Mouse (Mus musculus): ENCODE results near the gene Ccdc117. TPM values are rescaled to one million over a fixed set of nuclear protein-coding genes. Genes with fewer than 3 reads are reported as not detected.
"Not testable (repeated sequence)": the region's sequence is repeated elsewhere in the genome, so short reads cannot be mapped to it uniquely, and the experiment has no call there.

Gene Ccdc117
- polyA plus RNA-seq, 1 experiment from 2014 or later, result 9.9 TPM

DNA sequence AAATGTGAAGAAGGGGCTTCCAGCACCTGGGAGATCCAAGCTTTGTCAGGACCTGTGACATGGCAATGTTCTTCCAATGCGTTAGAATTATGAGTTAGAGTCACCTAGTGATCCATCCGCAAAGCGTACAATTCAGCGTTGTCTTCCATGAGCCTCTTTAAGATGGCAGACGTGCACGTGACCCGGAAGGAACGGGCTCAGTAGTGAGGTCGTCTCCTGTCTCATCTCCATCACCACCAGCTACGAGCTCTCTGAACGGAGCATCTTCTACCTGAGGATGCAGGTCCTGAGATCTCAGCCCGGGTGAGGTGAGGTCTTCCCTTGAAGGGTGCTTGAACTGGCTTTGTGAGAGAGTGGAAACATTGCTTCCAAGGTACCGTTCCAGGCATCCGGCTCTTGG is 25.4 kb downstream of the Ccdc117 start:
- 92% methylated on average over 14 of the region's 14 CpGs for WGBS
- no peak overlapping the region for H3K4me2 ChIP-seq (ENCODE audit: low read length)
- H3K27ac ChIP-seq (ENCODE audit: low read length), result no peak overlapping the region
- no peak overlapping the region for H3K9ac ChIP-seq (ENCODE audit: low read depth, low read length)
- H3K9me3 ChIP-seq (replicated peaks; ENCODE audit: control insufficient read depth, low read length, poor library complexity, severe bottlenecking), result no peaks in the 10 kb centered on the region
- H3K36me3 ChIP-seq (ENCODE audit: control insufficient read depth, insufficient read depth, low read length), result no peaks in the 10 kb centered on the region
- no peak overlapping the region for H3K4me3 ChIP-seq (ENCODE audit: low read depth, low read length)
- ATAC-seq, result no peak
- H3K27me3 ChIP-seq (ENCODE audit: control insufficient read depth, insufficient read depth, low read depth, low read length), result no peaks in the 10 kb centered on the region
- H3K4me1 ChIP-seq (ENCODE audit: control insufficient read depth, insufficient read depth, low read length), result no peaks in the 10 kb centered on the region

DNA sequence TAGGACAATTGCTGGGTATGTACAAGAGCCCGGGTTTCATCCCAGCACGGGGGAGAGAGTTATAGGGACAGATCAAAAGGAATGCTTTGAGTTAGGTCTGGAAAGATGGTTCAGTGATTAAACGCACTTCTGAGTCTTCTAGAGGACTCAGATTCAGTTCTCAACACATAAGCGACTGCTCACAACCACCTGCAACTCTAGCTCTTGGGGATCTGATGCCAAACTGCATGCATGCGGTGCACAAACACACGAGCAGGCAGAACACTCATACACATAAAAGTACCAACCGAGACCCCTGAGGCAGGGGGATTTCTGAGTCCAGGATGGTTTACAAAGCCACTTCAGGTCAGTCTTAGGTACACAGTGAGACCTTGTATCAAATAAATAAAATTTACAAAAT is 25.8 kb downstream of the Ccdc117 start:
- H3K4me2 ChIP-seq (ENCODE audit: low read length), result no peak overlapping the region
- no peak overlapping the region for H3K27ac ChIP-seq (ENCODE audit: low read length)
- no peak overlapping the region for H3K4me3 ChIP-seq (ENCODE audit: low read depth, low read length)
- ATAC-seq, result no peak
- no peaks in the 10 kb centered on the region for H3K9me3 ChIP-seq (replicated peaks; ENCODE audit: control insufficient read depth, low read length, poor library complexity, severe bottlenecking)
- WGBS, result 72% methylated on average over 7 of the region's 7 CpGs
- H3K4me1 ChIP-seq (ENCODE audit: control insufficient read depth, insufficient read depth, low read length), result no peaks in the 10 kb centered on the region
- H3K9ac ChIP-seq (ENCODE audit: low read depth, low read length), result no peak overlapping the region
- H3K36me3 ChIP-seq (ENCODE audit: control insufficient read depth, insufficient read depth, low read length), result no peaks in the 10 kb centered on the region
- H3K27me3 ChIP-seq (ENCODE audit: control insufficient read depth, insufficient read depth, low read depth, low read length), result no peaks in the 10 kb centered on the region

DNA sequence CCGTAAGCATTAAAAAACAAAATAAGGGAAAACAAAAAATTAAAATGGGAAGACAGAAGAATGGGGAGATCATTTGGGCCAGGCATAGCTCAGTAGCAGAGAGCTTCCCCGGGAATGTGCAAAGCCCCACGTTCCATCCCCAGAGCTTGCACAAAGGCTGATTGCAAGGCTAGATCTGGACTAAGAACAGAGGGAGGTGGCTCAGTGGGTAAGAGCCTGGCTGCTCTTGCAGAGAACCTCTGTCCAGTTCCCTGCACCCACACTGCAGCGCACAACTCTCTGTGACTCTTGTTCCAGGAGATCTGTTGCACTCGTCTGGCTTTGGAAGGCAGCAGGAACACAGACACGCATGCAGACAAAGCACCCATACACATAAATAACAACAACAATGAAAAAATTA is 26.3 kb downstream of the Ccdc117 start:
- Histone ChIP-seq H3K27me3 (ENCODE audit: control insufficient read depth, insufficient read depth, low read depth, low read length) (no peaks in the 10 kb centered on the region), H3K27ac (ENCODE audit: low read length) (no peak overlapping the region), H3K4me2 (ENCODE audit: low read length) (no peak overlapping the region), H3K4me3 (ENCODE audit: low read depth, low read length) (no peak overlapping the region), H3K9me3 (replicated peaks; ENCODE audit: control insufficient read depth, low read length, poor library complexity, severe bottlenecking) (no peaks in the 10 kb centered on the region), H3K36me3 (ENCODE audit: control insufficient read depth, insufficient read depth, low read length) (no peaks in the 10 kb centered on the region), H3K9ac (ENCODE audit: low read depth, low read length) (no peak overlapping the region), H3K4me1 (ENCODE audit: control insufficient read depth, insufficient read depth, low read length) (no peaks in the 10 kb centered on the region)
- no peak for ATAC-seq
- WGBS, result 80% methylated on average over 6 of the region's 6 CpGs

DNA sequence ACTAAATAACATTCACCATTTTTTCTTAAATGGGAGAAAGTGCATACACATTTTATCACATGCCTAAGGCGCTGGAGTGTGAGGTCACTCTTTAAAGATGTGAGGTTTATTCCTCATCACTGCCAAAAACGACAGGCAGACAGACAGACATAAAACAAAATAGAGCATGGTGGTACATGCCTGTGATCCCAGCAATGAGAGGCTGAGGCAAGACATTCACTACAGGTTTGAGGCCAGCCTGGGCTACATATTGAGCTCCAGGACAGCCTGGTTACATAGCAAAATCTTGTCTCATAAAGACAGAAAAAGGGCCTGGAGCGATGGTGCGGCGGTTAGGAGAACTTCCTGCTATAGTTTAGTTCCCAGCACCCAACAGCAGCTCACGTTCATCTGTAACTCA is 26.8 kb downstream of the Ccdc117 start:
- no peaks in the 10 kb centered on the region for H3K9me3 ChIP-seq (replicated peaks; ENCODE audit: control insufficient read depth, low read length, poor library complexity, severe bottlenecking)
- H3K36me3 ChIP-seq (ENCODE audit: control insufficient read depth, insufficient read depth, low read length), result no peaks in the 10 kb centered on the region
- no peaks in the 10 kb centered on the region for H3K4me1 ChIP-seq (ENCODE audit: control insufficient read depth, insufficient read depth, low read length)
- no peak overlapping the region for H3K9ac ChIP-seq (ENCODE audit: low read depth, low read length)
- ATAC-seq, result no peak
- no peak overlapping the region for H3K4me3 ChIP-seq (ENCODE audit: low read depth, low read length)
- no peaks in the 10 kb centered on the region for H3K27me3 ChIP-seq (ENCODE audit: control insufficient read depth, insufficient read depth, low read depth, low read length)
- H3K27ac ChIP-seq (ENCODE audit: low read length), result no peak overlapping the region
- no peak overlapping the region for H3K4me2 ChIP-seq (ENCODE audit: low read length)
- 87% methylated on average over 6 of the region's 6 CpGs for WGBS

DNA sequence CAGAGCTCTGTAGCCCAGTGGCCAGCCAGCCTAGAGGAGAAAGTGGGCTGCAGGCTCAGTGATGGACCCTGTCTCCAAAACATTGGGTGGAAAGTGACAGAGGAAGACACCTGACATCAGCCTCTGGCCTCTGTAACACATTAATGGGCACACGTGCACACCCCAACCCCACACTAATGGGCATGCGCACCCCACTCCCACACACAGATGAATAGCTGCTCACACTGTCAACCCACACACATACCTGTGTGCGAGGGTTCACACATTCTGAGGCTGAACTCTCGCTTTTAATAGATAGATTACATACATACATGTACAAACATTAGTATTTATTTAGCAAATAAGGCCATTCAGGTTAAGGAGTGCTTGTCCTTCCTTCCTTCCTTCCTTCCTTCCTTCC is 27.9 kb downstream of the Ccdc117 start:
- H3K4me2 ChIP-seq (ENCODE audit: low read length), result no peak overlapping the region
- no peaks in the 10 kb centered on the region for H3K27me3 ChIP-seq (ENCODE audit: control insufficient read depth, insufficient read depth, low read depth, low read length)
- H3K4me1 ChIP-seq (ENCODE audit: control insufficient read depth, insufficient read depth, low read length), result no peaks in the 10 kb centered on the region
- H3K36me3 ChIP-seq (ENCODE audit: control insufficient read depth, insufficient read depth, low read length), result no peaks in the 10 kb centered on the region
- H3K27ac ChIP-seq (ENCODE audit: low read length), result no peak overlapping the region
- no peak for ATAC-seq
- no peak overlapping the region for H3K4me3 ChIP-seq (ENCODE audit: low read depth, low read length)
- H3K9me3 ChIP-seq (replicated peaks; ENCODE audit: control insufficient read depth, low read length, poor library complexity, severe bottlenecking), result no peaks in the 10 kb centered on the region
- no peak overlapping the region for H3K9ac ChIP-seq (ENCODE audit: low read depth, low read length)
- 92% methylated on average over 4 of the region's 4 CpGs for WGBS

DNA sequence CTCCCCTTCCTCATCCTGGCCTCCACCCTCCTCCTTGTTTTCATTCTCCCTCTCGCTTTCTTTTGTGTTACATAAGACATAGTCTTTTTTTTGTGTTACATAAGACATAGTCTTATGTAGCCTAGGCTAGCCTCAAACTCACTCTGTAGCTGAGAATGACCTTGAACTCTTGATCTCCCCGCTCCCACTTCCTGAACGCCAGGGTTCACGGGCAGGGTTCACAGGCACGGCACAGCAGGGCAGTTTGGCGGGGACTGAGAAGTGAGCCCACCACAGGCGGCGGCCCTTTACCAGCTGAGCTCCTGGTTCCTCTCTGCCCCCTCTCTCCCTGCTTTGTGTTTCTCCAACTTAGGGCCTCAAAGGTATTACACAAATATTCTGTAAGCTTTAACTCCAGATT is 29.0 kb downstream of the Ccdc117 start:
- Histone ChIP-seq H3K4me2 (ENCODE audit: low read length) (no peak overlapping the region), H3K27ac (ENCODE audit: low read length) (no peak overlapping the region), H3K36me3 (ENCODE audit: control insufficient read depth, insufficient read depth, low read length) (no peaks in the 10 kb centered on the region), H3K4me3 (ENCODE audit: low read depth, low read length) (no peak overlapping the region), H3K9me3 (replicated peaks; ENCODE audit: control insufficient read depth, low read length, poor library complexity, severe bottlenecking) (no peaks in the 10 kb centered on the region), H3K4me1 (ENCODE audit: control insufficient read depth, insufficient read depth, low read length) (no peaks in the 10 kb centered on the region), H3K27me3 (ENCODE audit: control insufficient read depth, insufficient read depth, low read depth, low read length) (no peaks in the 10 kb centered on the region), H3K9ac (ENCODE audit: low read depth, low read length) (no peak overlapping the region)
- 91% methylated on average over 8 of the region's 8 CpGs for WGBS
- no peak for ATAC-seq

DNA sequence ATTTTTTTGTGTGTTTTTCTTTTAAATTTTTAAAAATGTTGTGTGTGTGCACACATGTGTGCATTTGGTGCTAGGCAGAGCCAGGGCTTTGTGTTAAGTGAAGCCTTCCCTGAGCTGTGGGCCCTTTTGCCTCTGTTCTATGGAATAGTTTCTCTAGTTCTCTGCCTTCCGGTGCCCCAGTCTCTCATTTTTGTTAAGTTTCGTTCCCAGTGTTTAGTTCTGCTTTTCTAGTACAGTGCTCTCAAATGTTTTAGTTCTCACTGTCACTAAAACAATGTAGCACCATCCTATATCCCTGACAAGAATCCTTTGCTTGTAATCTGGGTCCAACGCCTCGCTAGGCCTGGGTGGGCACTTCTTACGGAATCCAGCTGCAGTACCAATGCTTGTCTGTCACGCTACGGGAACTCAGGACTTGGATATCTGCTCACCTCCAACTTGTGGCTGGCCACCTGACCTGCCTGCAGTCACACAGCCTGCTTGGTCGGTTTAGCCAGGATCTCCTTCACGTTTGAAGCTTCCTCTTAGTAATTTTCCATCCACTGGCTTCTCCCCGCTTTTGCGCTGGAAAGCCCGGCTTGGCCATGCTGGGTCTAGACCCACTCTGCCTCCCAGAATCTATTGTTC is 29.8 kb downstream of the Ccdc117 start:
- no peaks in the 10 kb centered on the region for H3K36me3 ChIP-seq (ENCODE audit: control insufficient read depth, insufficient read depth, low read length)
- no peaks in the 10 kb centered on the region for H3K4me1 ChIP-seq (ENCODE audit: control insufficient read depth, insufficient read depth, low read length)
- no peaks in the 10 kb centered on the region for H3K9me3 ChIP-seq (replicated peaks; ENCODE audit: control insufficient read depth, low read length, poor library complexity, severe bottlenecking)
- no peak overlapping the region for H3K4me3 ChIP-seq (ENCODE audit: low read depth, low read length)
- 76% methylated on average over 12 of the region's 12 CpGs for WGBS
- no peaks in the 10 kb centered on the region for H3K27me3 ChIP-seq (ENCODE audit: control insufficient read depth, insufficient read depth, low read depth, low read length)
- H3K9ac ChIP-seq (ENCODE audit: low read depth, low read length), result no peak overlapping the region
- no peak overlapping the region for H3K27ac ChIP-seq (ENCODE audit: low read length)
- H3K4me2 ChIP-seq (ENCODE audit: low read length), result no peak overlapping the region
- no peak for ATAC-seq

DNA sequence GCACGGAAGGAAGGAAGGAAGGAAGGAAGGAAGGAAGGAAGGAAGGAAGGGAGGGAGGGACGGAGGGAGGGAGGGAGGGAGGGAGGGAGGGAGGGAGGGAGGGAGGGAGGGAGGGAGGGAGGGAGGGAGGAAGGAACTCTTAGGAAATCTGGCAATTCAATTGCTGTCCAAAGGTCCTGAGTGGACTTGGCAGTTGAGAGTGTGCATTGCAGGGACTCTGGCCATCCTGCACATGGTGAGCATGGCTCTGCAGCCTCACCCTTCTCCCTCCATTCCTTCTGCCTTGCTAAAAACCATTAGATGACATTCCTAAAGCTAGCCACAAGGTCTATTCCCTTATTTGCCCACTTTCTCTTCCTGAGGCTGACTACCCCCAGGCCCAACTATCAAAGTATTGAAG is 31.3 kb downstream of the Ccdc117 start:
- ATAC-seq; H3K9me3 ChIP-seq (replicated peaks; ENCODE audit: control insufficient read depth, low read length, poor library complexity, severe bottlenecking); H3K4me1 ChIP-seq (ENCODE audit: control insufficient read depth, insufficient read depth, low read length): not testable (repeated sequence)

DNA sequence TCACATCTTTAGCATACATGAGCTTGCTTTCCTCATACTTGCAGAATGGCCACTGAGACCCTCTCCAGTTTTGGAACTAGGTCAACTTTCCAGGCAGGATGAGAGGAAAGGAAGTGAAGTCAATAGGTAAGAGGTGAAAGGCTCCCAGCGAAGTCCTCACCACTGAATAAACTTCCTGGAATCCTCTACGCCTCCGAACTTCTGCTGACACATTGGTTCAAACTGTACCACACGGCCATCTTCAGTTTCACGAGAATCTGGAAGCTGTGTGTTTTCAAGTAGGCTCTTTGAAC is 31.9 kb downstream of the Ccdc117 start:
- Histone ChIP-seq H3K4me2 (ENCODE audit: low read length) (no peak overlapping the region), H3K4me1 (ENCODE audit: control insufficient read depth, insufficient read depth, low read length) (no peaks in the 10 kb centered on the region), H3K27ac (ENCODE audit: low read length) (no peak overlapping the region), H3K27me3 (ENCODE audit: control insufficient read depth, insufficient read depth, low read depth, low read length) (no peaks in the 10 kb centered on the region), H3K36me3 (ENCODE audit: control insufficient read depth, insufficient read depth, low read length) (no peaks in the 10 kb centered on the region), H3K9ac (ENCODE audit: low read depth, low read length) (no peak overlapping the region), H3K9me3 (replicated peaks; ENCODE audit: control insufficient read depth, low read length, poor library complexity, severe bottlenecking) (no peaks in the 10 kb centered on the region), H3K4me3 (ENCODE audit: low read depth, low read length) (no peak overlapping the region)
- ATAC-seq, result no peak
- WGBS, result 89% methylated on average over 5 of the region's 5 CpGs

More for the DNA sequence above, 31.3 kb downstream of the Ccdc117 start:
- WGBS, result no CpG with 5 or more reads among the region's 2 CpGs
- not testable (repeated sequence) for H3K9ac ChIP-seq (ENCODE audit: low read depth, low read length); H3K4me2 ChIP-seq (ENCODE audit: low read length); H3K27ac ChIP-seq (ENCODE audit: low read length); H3K27me3 ChIP-seq (ENCODE audit: control insufficient read depth, insufficient read depth, low read depth, low read length); H3K36me3 ChIP-seq (ENCODE audit: control insufficient read depth, insufficient read depth, low read length); H3K4me3 ChIP-seq (ENCODE audit: low read depth, low read length)
